Mouse (Mus musculus) heart, adult 2 months (tissue): ENCODE measurements at regions not wholly inside any gene's neighbourhood (a gene's known extent, or its start where the extent isn't known, plus 50 kb on each side); places are given as distances from the start of the nearest gene placed in this dataset.

Source experiments
- CTCF ChIP-seq: fragments of 200-600 bp; IDR thresholded peaks from 2 replicates; pipeline ENCODE4 v1.8.1; 2022; ENCODE audit warnings: antibody characterized with exemption, mild to moderate bottlenecking, moderate library complexity
- EP300 ChIP-seq: fragments of 200-500 bp; IDR thresholded peaks from 2 replicates; pipeline ENCODE4 v1.6.1; 2011; ENCODE audit warnings: low read depth, low read length, control low read depth; ENCODE audit not compliant: insufficient read depth
- POLR2A ChIP-seq: fragments of 200-500 bp; IDR thresholded peaks from 2 replicates; pipeline ENCODE4 v1.6.1; 2011; ENCODE audit warnings: mild to moderate bottlenecking, low read depth, low read length, control low read depth; ENCODE audit not compliant: insufficient read depth

- no peak for TF ChIP-seq CTCF
- TF ChIP-seq EP300, result no peak
- no peak for TF ChIP-seq POLR2A
Observed at GRCm38 (mm10) chr10:120697275-120697856, 201.5 kb downstream of the Msrb3 start.
